Mouse (Mus musculus) liver, adult 2 months (tissue): ENCODE measurements around the gene Senp6.

Source experiments
- CTCF ChIP-seq: fragments of 200-500 bp; IDR thresholded peaks from 2 replicates; pipeline ENCODE4 v1.5.1; 2011; ENCODE audit warnings: low read depth, low read length, control low read depth
- POLR2A ChIP-seq: fragments of 200-500 bp; IDR thresholded peaks from 2 replicates; pipeline ENCODE4 v1.6.1; 2011; ENCODE audit warnings: low read length, control low read depth; ENCODE audit not compliant: insufficient read depth; ENCODE audit errors: extremely low read depth

GRCm38 (mm10) chr9:80145992-80146587 lies 79.4 kb downstream of the Senp6 start:
- TF ChIP-seq POLR2A (no peak), CTCF (no peak)
